Mouse (Mus musculus) v-Abl transformed pro-B cells (cell line): ENCODE measurements at regions not wholly inside any gene's neighbourhood (a gene's known extent, or its start where the extent isn't known, plus 50 kb on each side); places are given as distances from the start of the nearest gene placed in this dataset.

Experiments
- in situ Hi-C, 2 experiments: fragments of 400-800 bp; cut with MboI; formaldehyde crosslinking; loops; one replicate each; pipeline ENCODE4 v1.15.1; 2025; ENCODE audit not compliant: unreplicated experiment in 2 of 2

DNA sequence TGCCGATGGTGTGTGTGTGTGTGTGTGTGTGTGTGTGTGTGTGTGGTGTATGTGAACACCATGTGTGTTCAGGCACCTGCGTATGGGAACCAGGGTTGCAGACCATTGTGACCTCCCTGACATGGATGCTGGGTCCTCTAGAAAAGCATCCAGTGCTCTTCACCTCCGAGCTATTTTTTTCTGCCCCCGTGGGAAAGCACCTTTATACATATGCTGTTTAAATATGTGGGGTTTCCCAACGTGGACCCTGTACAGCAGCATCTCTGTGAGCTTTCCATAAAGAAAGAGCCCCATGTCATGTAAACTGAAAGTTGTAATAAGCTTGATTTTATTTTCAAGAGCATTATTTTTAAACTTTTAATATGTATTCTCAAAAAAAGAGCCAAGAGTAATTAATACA lies 126.6 kb downstream of the Cyp26a1 start:
- in situ Hi-C loops = no loop called here

DNA sequence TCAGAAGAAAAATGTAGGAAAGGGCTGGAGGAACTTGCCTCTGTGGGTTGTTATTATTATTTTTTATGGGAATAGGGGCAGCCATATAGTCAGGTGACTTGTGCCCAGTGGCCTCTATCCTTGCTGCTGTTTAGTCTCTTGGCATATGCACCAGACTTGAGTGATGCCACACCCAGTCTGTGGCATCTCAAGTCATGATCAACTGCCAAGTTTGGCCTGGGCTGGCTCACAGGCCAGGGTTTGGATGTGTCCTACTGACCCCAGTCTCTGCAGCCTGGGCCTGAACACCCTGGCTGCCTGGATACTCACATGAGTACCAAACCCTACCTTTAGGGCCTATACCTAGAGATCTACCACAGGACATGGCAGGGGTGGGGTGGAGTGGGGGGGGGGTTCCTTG lies 133.8 kb downstream of the Cyp26a1 start:
- in situ Hi-C loops = no loop called here

DNA sequence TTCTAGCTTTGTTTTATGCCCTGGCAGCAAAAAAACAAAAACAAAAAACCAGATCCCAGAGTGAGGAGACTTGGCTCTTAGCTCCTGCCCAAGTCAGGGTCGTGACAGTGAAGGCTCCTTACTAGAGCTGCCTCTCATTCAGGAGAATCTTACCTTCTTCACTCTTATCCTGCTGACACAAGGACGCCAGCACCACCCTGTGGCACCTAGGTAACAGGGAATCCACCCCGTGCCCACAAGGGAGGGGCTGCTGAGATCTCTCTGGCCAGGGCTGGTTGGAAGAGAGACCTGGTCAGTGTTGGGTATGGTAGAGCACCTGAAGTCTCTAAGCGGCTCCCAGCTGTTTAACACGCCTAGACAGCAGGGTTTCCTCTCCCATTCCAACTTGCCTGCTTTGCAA lies 139.3 kb downstream of the Cyp26a1 start:
- in situ Hi-C loops = loop anchor here in 1 of 2 experiments (5.0 kb wide), 1 partner anchor 135 kb away; no protein-coding TSS in a partner anchor
